Mouse (Mus musculus): ENCODE measurements around the gene Kremen2. TPM values are rescaled to one million over a fixed set of nuclear protein-coding genes. Genes with fewer than 3 reads are reported as not detected.

The Kremen2 gene
- polyA plus RNA-seq, 1 experiment: 0.57 TPM

DNA sequence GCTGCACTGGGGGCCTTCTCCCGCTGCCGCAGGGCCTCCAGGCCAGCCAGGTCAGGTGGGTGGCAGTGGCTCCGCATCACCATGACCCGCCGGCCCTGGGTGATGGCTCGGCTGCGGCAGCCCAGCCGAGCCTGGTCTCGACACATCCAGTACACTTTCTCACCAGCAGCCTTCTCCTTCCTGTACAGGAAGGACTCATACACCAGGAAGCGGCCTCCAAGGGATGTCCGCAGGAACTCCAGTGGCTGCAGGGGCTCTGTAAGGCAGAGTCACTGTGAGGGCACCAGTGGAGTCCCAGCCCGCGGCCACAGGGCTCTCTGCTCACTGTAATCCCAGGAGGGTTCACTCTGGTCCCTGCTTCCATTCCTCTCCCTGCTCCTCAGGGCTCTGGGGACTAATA is 10.1 kb upstream of the Kremen2 start:
- no peaks in the 10 kb centered on the region for H3K27me3 ChIP-seq (ENCODE audit: control insufficient read depth, insufficient read depth, low read length)
- WGBS: 90% methylated on average over 13 of the region's 13 CpGs
- H3K4me3 ChIP-seq (replicated peaks; ENCODE audit: insufficient read depth, low read depth, low read length): no peak overlapping the region
- TF ChIP-seq CTCF (IDR thresholded peaks at IDR 0.05; ENCODE audit: borderline replicate concordance, insufficient read depth, low read depth, low read length) (no peak), POLR2A (IDR thresholded peaks at IDR 0.05; ENCODE audit: borderline replicate concordance, insufficient read depth, low read length) (no peak)
- no peak overlapping the region for H3K27ac ChIP-seq (ENCODE audit: insufficient read depth, low read length)
- no peak for DNase-seq
- H3K4me1 ChIP-seq (ENCODE audit: control insufficient read depth, insufficient read depth, low read length): peaks cover 5% of the 10 kb centered on the region; the same call in 1 of the 2 replicates

DNA sequence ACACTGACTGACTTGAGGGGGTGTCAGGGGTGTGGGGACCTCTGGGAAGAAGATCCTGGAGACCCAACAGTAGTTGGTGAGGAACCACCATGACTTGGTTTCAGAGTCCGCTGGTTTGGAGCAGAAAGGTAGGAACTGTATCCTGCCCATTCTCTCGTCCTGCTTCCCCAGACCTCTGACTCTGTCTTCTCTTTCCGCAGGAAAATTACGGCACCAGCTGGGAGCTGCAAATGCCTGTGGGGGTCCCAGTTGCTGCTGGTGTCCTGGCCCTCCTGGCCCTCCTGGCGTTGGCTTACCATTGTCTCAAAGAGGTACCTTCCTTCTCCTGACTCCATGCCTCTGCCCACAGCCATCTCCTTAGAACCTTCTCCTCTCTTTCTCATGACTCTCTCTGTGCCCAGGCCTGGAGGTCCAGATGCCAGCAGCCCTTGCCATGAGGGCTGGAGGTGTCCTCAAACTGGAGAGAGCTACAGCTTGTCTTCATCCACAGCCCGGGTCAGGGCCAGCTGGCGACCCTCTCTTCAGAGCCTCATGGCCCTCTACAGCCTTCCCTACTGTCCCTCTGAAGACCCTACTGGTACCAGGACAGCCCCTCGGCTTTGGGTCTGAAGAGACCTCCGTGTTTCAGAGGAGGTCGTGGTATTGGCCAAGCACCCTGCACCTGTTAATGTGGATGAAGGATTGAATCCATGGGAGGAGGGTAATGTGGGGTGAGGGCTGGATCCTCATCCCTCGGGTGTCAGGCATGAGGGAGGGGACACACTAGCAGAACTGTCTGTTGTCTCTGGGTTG is 4.0 kb upstream of the Kremen2 start:
- 0 out of 2 replicates have a peak, but pooled peaks cover 13% of the 10 kb centered on the region for H3K4me1 ChIP-seq (ENCODE audit: control insufficient read depth, insufficient read depth, low read length)
- no peak for TF ChIP-seq CTCF (IDR thresholded peaks at IDR 0.05; ENCODE audit: borderline replicate concordance, insufficient read depth, low read depth, low read length)
- 77% methylated on average over 11 of the region's 11 CpGs for whole genome bisulfite sequencing
- no peak for DNase-seq
- no peak overlapping the region for H3K27ac ChIP-seq (ENCODE audit: insufficient read depth, low read length)
- no peaks in the 10 kb centered on the region; the same call in 1 of the 2 replicates for H3K27me3 ChIP-seq (ENCODE audit: control insufficient read depth, insufficient read depth, low read length)
- peak overlapping the region; percentile 42 for H3K4me3 ChIP-seq (replicated peaks; ENCODE audit: insufficient read depth, low read depth, low read length)

DNA sequence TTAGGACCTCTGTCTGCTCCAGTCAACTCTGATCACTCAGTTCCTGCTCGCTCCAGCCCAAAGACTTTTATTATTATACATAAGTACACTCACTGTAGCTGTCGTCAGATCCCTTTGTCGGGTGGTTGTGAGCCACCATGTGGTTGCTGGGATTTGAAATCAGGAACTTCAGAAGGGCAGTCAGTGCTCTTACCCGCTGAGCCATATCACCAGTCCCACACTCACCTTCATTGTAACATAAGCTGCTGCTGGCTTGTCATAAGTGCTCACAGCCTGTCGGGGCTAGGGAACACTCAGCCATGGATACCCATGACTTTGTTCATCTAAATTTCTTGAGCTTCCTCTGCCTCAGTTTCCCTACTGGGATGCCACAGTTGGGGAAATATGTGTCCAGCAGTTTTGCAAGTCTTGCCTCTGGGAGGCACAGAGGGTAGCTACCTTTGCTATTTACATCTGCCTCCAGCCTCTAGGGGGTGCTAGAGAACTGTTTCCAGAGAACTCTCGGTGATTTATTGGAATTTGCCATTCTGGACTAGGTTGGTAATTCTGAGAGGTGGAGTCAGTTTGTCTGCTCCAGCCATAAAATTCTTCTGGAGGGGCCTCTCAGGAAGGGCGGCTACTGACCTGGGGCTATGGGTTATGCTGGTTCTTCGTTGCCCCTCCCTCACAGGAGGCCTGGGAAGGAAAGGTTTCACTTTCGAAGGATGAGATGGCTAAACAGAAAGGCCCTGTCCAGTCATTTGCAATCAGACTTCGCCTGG is 3.2 kb upstream of the Kremen2 start:
- H3K4me1 ChIP-seq (ENCODE audit: control insufficient read depth, insufficient read depth, low read length): 0 out of 2 replicates have a peak, but pooled peaks cover 13% of the 10 kb centered on the region
- TF ChIP-seq CTCF (IDR thresholded peaks at IDR 0.05; ENCODE audit: borderline replicate concordance, insufficient read depth, low read depth, low read length): peak; percentile 71
- no peak for TF ChIP-seq POLR2A (IDR thresholded peaks at IDR 0.05; ENCODE audit: borderline replicate concordance, insufficient read depth, low read length)
- H3K4me3 ChIP-seq (replicated peaks; ENCODE audit: insufficient read depth, low read depth, low read length): peak overlapping the region; percentile 42
- H3K27ac ChIP-seq (ENCODE audit: insufficient read depth, low read length): no peak overlapping the region
- DNase-seq: peak; percentile 72 to 78
- H3K27me3 ChIP-seq (ENCODE audit: control insufficient read depth, insufficient read depth, low read length): no peaks in the 10 kb centered on the region; the same call in 1 of the 2 replicates
- WGBS: 36% methylated on average over 10 of the region's 10 CpGs

DNA sequence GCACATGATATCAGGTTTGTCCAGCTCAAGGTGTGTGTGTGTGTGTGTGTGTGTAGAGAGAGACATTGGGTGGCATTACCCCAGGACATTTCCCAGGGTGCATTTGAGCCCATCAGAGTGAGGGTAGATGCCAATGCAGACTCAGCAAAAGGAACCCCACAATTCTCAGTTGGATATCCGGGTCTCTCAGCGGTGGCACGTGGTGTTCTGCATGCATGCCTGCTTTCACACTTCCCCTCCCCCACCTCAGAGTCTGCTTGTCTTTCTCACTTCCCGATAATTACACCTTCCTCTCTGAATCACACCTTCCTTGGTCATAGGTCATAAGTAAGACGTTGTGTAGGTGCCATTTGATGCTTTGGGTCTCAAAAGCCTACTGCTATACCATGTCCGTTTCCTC is 2.4 kb upstream of the Kremen2 start:
- H3K27ac ChIP-seq (ENCODE audit: insufficient read depth, low read length): no peak overlapping the region
- 0 out of 2 replicates have a peak, but pooled peaks cover 13% of the 10 kb centered on the region for H3K4me1 ChIP-seq (ENCODE audit: control insufficient read depth, insufficient read depth, low read length)
- H3K4me3 ChIP-seq (replicated peaks; ENCODE audit: insufficient read depth, low read depth, low read length): no peak overlapping the region
- WGBS: 35% methylated on average over 6 of the region's 6 CpGs
- TF ChIP-seq POLR2A (IDR thresholded peaks at IDR 0.05; ENCODE audit: borderline replicate concordance, insufficient read depth, low read length): no peak
- TF ChIP-seq CTCF (IDR thresholded peaks at IDR 0.05; ENCODE audit: borderline replicate concordance, insufficient read depth, low read depth, low read length): no peak
- no peak for DNase-seq
- no peaks in the 10 kb centered on the region; the same call in 1 of the 2 replicates for H3K27me3 ChIP-seq (ENCODE audit: control insufficient read depth, insufficient read depth, low read length)

DNA sequence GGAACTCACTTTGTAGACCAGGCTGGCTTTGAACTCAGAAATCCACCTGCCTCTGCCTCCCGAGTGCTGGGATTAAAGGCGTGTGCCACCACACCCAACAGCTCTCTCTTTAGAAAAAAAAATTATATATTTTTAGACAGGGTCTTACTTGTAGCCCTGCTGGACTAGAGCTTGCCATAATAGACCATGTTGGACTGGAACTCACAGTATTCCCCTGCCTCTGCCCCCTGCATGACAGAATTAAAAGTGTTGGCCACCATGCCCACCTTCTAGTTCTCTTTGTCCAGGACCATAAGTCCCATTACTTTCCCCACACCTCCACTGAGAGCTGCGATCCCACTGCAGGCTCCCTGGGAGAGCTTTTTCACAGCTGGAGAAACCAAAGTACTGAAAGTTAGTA is 1.8 kb upstream of the Kremen2 start:
- Histone ChIP-seq H3K4me3 (replicated peaks; ENCODE audit: insufficient read depth, low read depth, low read length) (no peak overlapping the region), H3K27me3 (ENCODE audit: control insufficient read depth, insufficient read depth, low read length) (no peaks in the 10 kb centered on the region; the same call in 1 of the 2 replicates), H3K27ac (ENCODE audit: insufficient read depth, low read length) (no peak overlapping the region), H3K4me1 (ENCODE audit: control insufficient read depth, insufficient read depth, low read length) (0 out of 2 replicates have a peak, but pooled peaks cover 13% of the 10 kb centered on the region)
- WGBS: 84% methylated on average over 3 of the region's 3 CpGs
- TF ChIP-seq POLR2A (IDR thresholded peaks at IDR 0.05; ENCODE audit: borderline replicate concordance, insufficient read depth, low read length) (no peak), CTCF (IDR thresholded peaks at IDR 0.05; ENCODE audit: borderline replicate concordance, insufficient read depth, low read depth, low read length) (no peak)
- no peak for DNase-seq

DNA sequence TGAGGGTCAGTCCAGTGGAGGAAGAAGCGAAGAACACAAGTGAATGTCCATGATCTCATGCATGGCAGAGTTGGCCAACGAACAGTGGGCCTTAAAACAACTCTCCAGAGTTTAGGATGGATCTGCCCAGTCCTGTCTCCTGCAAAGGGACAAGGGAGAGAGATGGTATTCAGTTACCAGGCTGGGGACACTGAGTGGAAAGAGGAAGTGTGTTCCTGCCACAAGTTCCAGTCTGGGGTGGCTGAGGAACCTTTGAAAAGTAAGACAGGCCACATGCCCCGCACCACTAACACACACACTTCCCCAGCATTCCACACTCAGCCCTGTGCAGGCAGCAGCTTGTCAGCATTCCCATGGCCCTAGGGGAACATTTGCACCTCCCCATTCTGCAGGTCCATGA is 1.1 kb upstream of the Kremen2 start:
- Histone ChIP-seq H3K4me1 (ENCODE audit: control insufficient read depth, insufficient read depth, low read length) (0 out of 2 replicates have a peak, but pooled peaks cover 13% of the 10 kb centered on the region), H3K27me3 (ENCODE audit: control insufficient read depth, insufficient read depth, low read length) (no peaks in the 10 kb centered on the region; the same call in 1 of the 2 replicates), H3K4me3 (replicated peaks; ENCODE audit: insufficient read depth, low read depth, low read length) (no peak overlapping the region), H3K27ac (ENCODE audit: insufficient read depth, low read length) (no peak overlapping the region)
- WGBS: 90% methylated on average over 3 of the region's 3 CpGs
- TF ChIP-seq CTCF (IDR thresholded peaks at IDR 0.05; ENCODE audit: borderline replicate concordance, insufficient read depth, low read depth, low read length): no peak
- DNase-seq: no peak

DNA sequence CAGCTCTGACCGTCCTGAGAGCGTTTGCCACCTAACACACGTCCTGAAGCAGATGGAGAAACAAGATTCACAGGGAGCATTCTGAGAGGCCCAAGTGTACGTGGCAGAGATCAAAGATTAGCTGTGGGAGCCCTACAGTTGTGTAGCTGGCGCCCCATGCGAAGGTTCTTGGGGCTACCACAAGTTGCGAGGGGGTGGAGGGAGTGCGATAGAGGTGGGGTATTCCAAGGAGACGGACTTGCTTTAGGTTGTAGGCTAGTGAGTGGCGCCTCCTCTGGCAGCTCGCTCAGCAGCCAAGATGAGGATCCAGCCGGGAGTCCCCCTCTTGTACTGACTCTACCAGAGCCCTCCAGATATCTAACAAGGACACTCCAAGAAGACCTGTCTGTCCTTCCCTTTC is 678 bp upstream of the Kremen2 start:
- peak overlapping the region; percentile 25 for H3K4me3 ChIP-seq (replicated peaks; ENCODE audit: insufficient read depth, low read depth, low read length)
- WGBS: 11% methylated on average over 12 of the region's 12 CpGs
- no peaks in the 10 kb centered on the region; the same call in 1 of the 2 replicates for H3K27me3 ChIP-seq (ENCODE audit: control insufficient read depth, insufficient read depth, low read length)
- TF ChIP-seq POLR2A (IDR thresholded peaks at IDR 0.05; ENCODE audit: borderline replicate concordance, insufficient read depth, low read length): no peak
- H3K27ac ChIP-seq (ENCODE audit: insufficient read depth, low read length): no peak overlapping the region
- H3K4me1 ChIP-seq (ENCODE audit: control insufficient read depth, insufficient read depth, low read length): 0 out of 2 replicates have a peak, but pooled peaks cover 13% of the 10 kb centered on the region
- DNase-seq: no peak

All from cerebellum, adult 2 months (tissue).